Mouse (Mus musculus) small intestine, adult 2 months (tissue): Measurements from ENCODE around the gene E330014E10Rik.

Experiments used
- CTCF ChIP-seq: fragments of 200-500 bp; IDR thresholded peaks from 2 replicates; pipeline ENCODE4 v1.5.1; 2012; ENCODE audit warnings: low read depth, mild to moderate bottlenecking, control low read depth, inconsistent platforms, low read length, moderate library complexity, mixed read lengths; ENCODE audit not compliant: insufficient replicate concordance, insufficient read length; ENCODE audit errors: extremely low read depth
- POLR2A ChIP-seq: fragments of 200-500 bp; IDR thresholded peaks from 2 replicates; pipeline ENCODE4 v1.6.1; 2012; ENCODE audit warnings: low read depth, mild to moderate bottlenecking, control low read depth, inconsistent platforms, low read length, moderate library complexity

DNA sequence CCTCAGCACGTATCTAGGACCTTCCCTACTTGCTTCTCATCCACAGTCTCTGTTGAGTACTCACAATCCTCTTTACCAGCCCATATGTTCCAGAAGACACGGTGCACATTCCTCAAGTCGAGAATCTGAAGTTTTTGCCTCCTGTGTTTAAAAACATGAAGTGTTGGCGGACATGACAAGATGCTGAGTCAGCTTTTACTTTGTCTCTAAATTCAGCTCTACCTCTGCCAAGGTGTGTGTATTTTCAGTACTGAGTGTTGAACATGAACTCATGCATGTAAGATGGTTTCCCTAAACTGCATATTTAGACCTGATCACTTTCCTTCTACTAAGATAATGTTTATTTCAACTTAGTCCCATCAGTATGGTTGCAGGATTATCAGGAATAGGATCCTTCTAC, 60.8 kb downstream of the E330014E10Rik start:
- TF ChIP-seq CTCF = no peak
- no peak for TF ChIP-seq POLR2A
